Mouse (Mus musculus) adrenal gland, postnatal 25 days (tissue): Measurements from ENCODE around the gene Rpusd4. TPM values are rescaled to one million over a fixed set of nuclear protein-coding genes. Genes with fewer than 3 reads are reported as not detected.

Source experiments
- total RNA-seq: library from RNA; stranded (reverse); gene quantifications from 2 replicates; pipeline ENCODE4 v1.2.3, GENCODE M21; 2021

Rpusd4 gene
- total RNA-seq, 1 experiment from 2014 or later = 18.1 TPM

Other genes starting within 250 kb of the Rpusd4 start
- gene St3gal4, start 148.6 kb upstream of the Rpusd4 start, total RNA-seq = 31.0 and 39.8 TPM in 2 replicates
- 20.0 and 27.3 TPM in 2 replicates for gene Dcps, start 91.8 kb upstream of the Rpusd4 start, total RNA-seq
- gene Srpr, start 67.7 kb upstream of the Rpusd4 start, total RNA-seq = 138 and 153 TPM in 2 replicates
- 7.6 and 10.7 TPM in 2 replicates for gene Tirap, start 67.6 kb upstream of the Rpusd4 start, total RNA-seq
- 46.6 and 57.8 TPM in 2 replicates for gene Foxred1, start 56.8 kb upstream of the Rpusd4 start, total RNA-seq
- 12.7 and 13.6 TPM in 2 replicates for gene Fam118b, start 60 bp upstream of the Rpusd4 start, total RNA-seq
- 10.7 and 13.1 TPM in 2 replicates for gene Cdon, start 153.3 kb downstream of the Rpusd4 start, total RNA-seq